Mouse (Mus musculus) heart, postnatal 25 days (tissue): ENCODE data around the gene Kctd20. TPM values are rescaled to one million over a fixed set of nuclear protein-coding genes. Genes with fewer than 3 reads are reported as not detected.

Experiments used
- DNase-seq: peaks from one replicate; pipeline ENCODE4 v3.0.0; 2022; ENCODE audit warnings: low spot score
- intact Hi-C: fragments of 180-260 bp; cut with DNase I; formaldehyde crosslinking; loops from one replicate; pipeline ENCODE4 v1.15.1; 2025
- total RNA-seq, 2 experiments: library from RNA; stranded (reverse); gene quantifications; 2 replicates each; pipeline ENCODE4 v1.2.3; 2021

The Kctd20 gene
- total RNA-seq, 2 experiments from 2014 or later = 54.9 to 64.2 TPM

- DNase-seq = peak; percentile 86
- intact Hi-C loops = loop anchor here (2.0 kb wide), 1 partner anchor 22 kb away; no protein-coding TSS in a partner anchor
These were observed 21.2 kb upstream of the Kctd20 start for GRCm38 (mm10) chr17:28930392-28931074.

- no peak for DNase-seq
- intact Hi-C loops = loop anchor here (2.0 kb wide), 1 partner anchor 21 kb away; no protein-coding TSS in a partner anchor
These were observed 20.1 kb upstream of the Kctd20 start for GRCm38 (mm10) chr17:28931436-28932211.

GRCm38 (mm10) chr17:28932274-28932673, 19.5 kb upstream of the Kctd20 start:
- intact Hi-C loops = no loop called here
- DNase-seq = no peak

DNA sequence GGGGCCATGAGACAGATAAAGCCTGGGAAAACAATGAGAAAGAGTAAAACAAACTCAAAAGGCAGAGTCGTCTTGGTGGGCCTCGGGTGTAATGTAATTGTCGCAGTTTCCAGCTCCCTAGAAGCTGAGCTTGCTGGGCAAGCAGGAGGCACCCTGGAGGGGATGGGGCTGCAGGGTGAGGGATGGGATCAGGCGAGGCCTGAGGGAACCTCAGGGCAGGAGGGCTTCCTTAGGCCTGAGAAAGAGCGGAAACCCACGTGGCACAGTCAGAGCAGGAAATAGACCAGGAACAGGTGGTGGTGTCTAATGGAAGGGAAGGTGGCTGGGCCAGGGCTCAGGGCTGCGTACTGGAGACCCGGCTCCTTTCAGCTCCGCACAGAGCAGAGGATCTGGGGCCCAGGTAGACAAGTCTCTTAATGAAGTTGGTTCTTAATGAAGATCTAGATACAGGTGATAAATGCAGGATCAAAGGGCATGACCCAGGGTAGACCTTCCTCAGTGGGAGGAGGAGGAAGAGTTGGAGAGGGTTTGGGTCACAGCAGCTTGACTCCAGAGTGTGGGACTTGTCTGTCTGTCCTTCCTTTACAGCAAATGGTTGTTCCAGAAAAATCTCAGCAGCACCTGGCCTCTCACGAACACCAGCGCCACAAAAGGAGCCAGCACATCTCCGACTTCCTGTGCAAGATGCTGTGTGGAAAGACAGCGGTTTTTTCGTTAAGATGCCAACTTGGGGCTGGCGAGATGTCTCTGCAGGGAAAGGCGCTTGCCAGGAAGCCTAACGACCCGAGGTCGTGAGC, 17.4 kb upstream of the Kctd20 start:
- intact Hi-C loops = no loop called here
- no peak for DNase-seq

DNA sequence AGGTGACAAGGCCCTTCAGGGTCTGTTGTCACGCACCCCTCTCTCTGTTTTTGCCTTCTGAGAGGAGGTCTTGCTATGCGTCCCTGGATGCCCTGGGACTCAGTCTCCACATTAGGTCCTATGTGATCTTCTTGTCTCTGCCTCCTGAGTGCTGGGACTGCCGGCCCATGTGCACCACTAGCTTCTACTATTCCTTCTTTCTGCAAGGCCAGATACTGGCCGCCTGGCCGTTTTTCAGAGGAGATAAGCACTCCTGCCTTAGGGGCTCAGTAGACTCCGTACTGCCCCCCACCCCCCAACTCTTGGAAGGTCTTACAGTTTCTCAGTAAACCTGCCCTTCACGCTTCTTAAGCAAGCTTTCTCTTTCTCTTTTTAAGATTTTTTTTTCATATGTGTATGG, 15.6 kb upstream of the Kctd20 start:
- intact Hi-C loops = no loop called here

GRCm38 (mm10) chr17:28936622-28937345, 15.0 kb upstream of the Kctd20 start:
- intact Hi-C loops = no loop called here
- DNase-seq = no peak

More for the DNA sequence above, 15.6 kb upstream of the Kctd20 start:
- DNase-seq = no peak

DNA sequence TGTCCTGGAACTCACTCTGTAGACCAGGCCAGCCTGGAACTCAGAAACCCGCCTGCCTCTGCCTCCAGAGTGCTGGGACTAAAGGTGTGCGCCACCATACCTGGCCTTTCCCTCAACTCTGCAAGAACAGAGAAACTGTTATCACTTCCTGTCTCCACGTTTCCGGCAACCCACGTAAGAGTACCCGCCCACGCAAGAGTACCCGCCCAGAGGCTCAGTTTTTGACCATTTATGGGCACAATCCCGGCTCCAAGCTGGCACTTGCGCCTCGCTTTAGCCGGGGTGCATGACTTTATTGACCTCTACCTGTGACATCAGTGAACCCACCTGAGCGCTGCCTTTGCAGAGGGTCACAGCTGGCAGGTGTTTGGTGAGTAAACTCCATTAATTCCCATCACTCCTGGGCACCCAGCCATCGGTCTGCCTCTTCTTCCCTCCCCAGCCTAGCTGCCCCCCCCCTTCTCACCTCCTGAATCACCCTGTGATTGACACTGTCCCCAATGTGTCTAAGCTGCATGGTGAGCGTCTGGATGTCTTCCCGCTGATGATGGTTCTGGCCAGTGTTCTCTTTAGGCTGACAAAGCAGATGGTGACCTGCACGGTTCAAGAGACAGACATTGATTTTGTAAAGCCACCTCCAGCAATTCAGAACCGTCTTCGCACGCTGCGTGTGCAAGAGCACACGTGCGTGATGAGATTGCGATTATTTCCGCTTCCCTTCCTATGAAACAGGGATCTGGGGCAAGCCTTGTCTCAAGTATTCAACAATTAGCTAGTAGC, 10.8 kb upstream of the Kctd20 start:
- intact Hi-C loops = no loop called here
- no peak for DNase-seq

DNA sequence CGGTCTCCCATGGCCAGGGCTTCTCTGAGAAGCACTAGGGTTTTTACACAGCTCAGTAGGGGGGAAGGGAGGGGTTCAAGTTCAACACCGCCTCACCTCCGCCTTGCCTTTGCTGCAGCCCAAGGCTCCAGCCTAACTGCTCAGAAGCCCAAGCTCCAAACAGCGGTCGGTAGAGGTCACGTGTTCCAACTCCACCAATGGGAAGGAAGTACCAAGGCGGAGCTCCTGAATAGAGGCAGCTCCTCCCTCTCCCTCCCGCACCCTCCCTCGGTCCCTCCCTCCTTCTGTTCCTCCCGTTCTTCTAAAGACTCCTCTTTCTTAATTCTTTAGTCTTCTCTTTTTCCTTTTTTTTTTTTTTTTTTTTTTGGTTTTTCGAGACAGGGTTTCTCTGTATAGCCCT, 9.6 kb upstream of the Kctd20 start:
- intact Hi-C loops = no loop called here
- no peak for DNase-seq

DNA sequence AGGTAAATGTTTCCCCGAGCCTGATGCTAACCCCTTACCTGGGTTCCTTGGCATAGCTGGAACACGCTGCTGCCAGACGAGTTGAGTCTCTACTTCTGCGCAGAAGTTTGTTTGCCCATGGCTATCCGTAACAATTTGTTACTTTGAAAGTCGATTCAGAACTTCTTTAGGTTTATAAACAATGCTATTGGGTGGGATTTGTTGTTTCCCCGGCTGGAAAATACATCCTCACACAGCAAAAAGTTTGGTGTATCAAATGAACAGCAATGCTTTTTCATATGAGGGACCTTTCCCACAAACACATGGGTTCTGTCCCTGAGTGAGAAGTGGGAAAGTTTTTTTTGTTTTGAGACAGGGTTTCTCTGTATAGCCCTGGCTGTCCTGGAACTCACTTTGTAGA, 8.0 kb upstream of the Kctd20 start, which contains the start of gene Pxt1:
Pxt1 (minus strand) TSS at position 101 of the 400 bp plus-strand sequence.
- intact Hi-C loops = no loop called here
- DNase-seq = no peak

DNA sequence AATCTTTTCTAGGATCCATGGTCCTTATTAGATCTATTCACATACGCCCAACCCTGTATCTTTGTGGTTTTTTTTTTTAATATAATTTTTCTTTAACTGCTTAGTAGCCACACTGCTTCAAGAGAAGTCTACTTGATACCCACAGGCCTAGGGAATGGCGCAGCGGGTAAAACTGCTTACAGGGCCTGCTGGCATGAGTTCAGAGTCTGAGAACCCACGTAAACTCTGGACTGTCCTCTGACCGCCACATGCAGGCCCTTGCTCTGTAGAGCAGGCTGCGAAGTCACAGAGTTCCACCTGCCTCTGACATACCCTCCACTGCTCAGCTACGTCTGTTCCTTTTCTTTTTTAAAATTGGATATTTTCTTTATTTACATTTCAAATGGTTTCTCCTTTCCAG, 7.3 kb upstream of the Kctd20 start:
- intact Hi-C loops = no loop called here
- no peak for DNase-seq

- intact Hi-C loops = no loop called here
- DNase-seq = no peak
These were observed 4.5 kb upstream of the Kctd20 start for GRCm38 (mm10) chr17:28947011-28947939.

DNA sequence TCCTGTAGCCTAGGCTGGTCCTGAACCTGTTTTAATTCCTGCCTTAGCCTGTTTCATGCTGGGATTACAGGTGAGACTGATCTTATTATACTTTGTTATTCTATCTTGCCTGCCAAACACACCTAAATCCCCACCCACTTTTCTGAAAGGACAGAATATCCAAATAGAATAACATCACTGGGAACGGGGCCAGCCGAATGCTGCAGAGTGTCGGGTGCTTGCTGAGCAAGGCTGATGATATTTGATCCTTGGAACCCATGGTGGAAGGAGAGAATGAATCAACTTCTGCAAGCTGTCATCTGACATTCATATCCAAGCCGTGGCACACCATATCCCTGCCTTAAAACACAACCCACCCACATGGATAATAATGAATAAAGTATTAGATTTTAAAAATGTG, 3.1 kb upstream of the Kctd20 start:
- intact Hi-C loops = no loop called here
- no peak for DNase-seq

DNA sequence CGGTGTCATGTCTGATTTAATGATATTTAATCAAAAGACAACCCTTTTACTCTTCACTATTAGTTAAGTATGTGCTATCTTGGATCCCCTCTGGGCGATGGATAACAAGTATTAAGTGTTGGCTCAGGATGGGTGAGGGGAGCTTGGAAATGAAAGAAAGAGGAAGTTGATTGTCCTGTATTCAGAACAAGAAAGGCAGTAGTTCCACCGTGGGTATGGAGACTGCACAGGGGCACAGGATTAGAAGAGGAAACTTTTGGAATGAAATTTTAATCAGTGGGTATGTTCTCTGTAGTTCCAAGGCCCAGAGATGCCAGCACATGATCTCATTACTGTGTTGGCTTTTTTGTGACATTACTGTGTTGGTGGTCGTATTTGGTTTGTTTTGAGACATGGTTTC, 999 bp upstream of the Kctd20 start:
- intact Hi-C loops = no loop called here
- no peak for DNase-seq

DNA sequence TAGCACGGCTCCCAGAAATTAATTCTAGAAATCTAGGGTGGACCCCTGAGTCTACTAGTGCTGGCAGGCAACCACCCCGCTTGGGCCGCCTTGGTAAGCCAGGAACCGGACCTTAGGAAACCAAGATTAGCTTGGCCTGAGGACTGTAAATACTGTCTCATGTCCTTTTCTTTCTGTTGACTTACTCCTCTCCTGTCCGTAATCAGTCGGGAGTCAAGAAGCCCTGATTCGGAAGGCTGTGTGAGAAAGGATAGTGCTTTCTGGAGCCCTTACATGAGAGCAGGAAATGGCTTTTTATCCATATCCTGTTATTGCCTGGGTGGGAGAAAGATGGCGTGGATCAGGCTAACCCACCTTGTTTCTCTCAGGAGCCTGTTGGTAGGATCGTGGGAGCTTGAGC, 1.5 kb downstream of the Kctd20 start:
- DNase-seq = no peak
- intact Hi-C loops = loop anchor here (2.0 kb wide), 1 partner anchor 22 kb away; no protein-coding TSS in a partner anchor

DNA sequence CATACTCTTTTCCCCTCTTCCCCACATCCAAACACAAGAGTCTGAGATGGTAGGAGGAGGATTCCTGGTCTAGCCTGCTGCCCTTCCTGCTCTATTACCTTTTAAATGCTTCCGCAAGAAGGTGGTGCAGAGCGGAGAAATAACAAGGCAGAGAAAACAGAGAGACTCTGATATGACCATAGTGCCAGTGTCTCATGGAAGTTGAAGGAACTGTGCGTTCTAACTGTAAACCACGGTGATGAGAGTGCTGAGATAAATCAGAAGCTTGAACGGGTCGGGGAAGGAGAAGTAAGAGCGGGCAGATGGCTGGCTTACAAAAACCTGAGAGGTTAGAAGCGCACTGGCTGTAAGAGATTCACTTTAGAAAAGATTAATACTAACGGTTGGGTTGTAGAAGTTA, 2.7 kb downstream of the Kctd20 start:
- no peak for DNase-seq
- intact Hi-C loops = no loop called here

- intact Hi-C loops = no loop called here
- DNase-seq = no peak
These were observed 8.8 kb downstream of the Kctd20 start for GRCm38 (mm10) chr17:28960597-28960996.

DNA sequence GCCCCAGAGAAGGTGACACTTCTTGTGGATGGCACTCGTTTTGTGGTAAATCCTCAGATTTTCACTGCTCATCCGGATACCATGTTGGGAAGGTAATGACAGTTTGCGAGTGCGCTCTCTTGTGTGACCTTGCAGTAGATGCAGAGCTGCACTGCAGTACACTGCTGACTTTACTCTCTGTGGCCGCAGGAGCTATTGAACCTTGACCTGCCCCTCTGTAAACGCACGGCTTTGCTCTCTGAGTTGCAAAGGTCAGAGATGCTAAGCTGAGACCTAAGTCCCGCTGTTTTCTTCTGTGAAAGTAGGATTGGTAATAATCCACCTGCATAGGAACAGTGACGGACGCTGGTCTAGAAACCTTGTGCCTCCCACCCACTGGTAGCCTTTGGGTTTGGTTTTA, 9.8 kb downstream of the Kctd20 start:
- DNase-seq = no peak
- intact Hi-C loops = no loop called here

GRCm38 (mm10) chr17:28967021-28967610, 15.4 kb downstream of the Kctd20 start:
- intact Hi-C loops = no loop called here
- DNase-seq = no peak
